Comparison of ENCODE assay signal across 16 mouse cellular contexts in the genomic region with DNA sequence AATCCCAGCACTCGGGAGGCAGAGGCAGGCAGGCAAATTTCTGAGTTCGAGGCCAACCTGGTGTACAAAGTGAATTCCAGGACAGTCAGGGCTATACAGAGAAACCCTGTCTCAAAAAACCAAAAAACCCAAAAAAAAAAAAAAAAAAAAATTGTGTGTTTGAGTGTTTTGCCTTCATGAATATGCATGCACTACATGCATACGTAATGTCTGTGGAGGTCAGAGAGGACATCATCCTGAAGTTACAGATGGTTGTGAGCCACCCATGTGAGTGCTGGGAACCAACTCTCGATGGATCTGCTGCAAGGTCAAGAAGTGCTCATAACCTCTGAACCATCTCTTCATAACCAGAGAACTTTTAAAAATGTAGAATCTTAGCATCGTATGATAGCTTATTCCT. TPM values are rescaled to one million over a fixed set of nuclear protein-coding genes. Genes with fewer than 3 reads are reported as not detected.
DNase-seq lines count a peak whose midpoint lies in the region.
"Had no signal": no experiment of that assay in that cellular context is flagged by ENCODE, and none has a peak within 500 bp of the region (broad histone marks: within the 10 kb centered on the region; RNA-seq: fewer than 3 reads in every experiment).

No protein-coding gene starts in this region.

- peak; percentile 45 for DNase-seq in heart, adult 11 months
- no peak for DNase-seq in heart, adult 8-10 months (ENCODE audit: low spot score)
- DNase-seq: adrenal gland, adult 2 months; adrenal gland, adult 8-10 months; adrenal gland, postnatal 10 days; adrenal gland, postnatal 14 days; adrenal gland, postnatal 25 days; adrenal gland, postnatal 36 days; B cell, adult 2 months; cerebellum, adult 11 months; cerebellum, adult 11-12 months; cerebellum, adult 18-20 months; cerebellum, adult 2 months had no signal

RNA-seq across cellular contexts. Expression of a gene that starts 25.2 kb away (rescaled TPM):
- total RNA-seq in heart, adult 8-10 months (2022) = 100 to 1,000 TPM in 1 of 4 experiments, 10 to 100 TPM in 3; 78.8 to 106 (median 88.9) TPM

RNA-seq across cellular contexts. Expression of a gene that starts 52.7 kb away (rescaled TPM):
- not detected for total RNA-seq in heart, adult 8-10 months (2022)
- total RNA-seq: adrenal gland, adult 18-20 months; adrenal gland, adult 2 months; adrenal gland, adult 8-10 months; adrenal gland, postnatal 10 days; adrenal gland, postnatal 14 days; adrenal gland, postnatal 25 days; adrenal gland, postnatal 36 days; adrenal gland, postnatal 4 days; CH12.LX had no signal
